Mouse (Mus musculus) cerebellum, postnatal 36 days (tissue): ENCODE data around the gene Tmem220.

ENCODE experiments used
- DNase-seq, 2 experiments: peaks; one replicate each; pipeline ENCODE4 v3.0.0; 2021 to 2022; ENCODE audit warnings: mixed read lengths in 2 of 2

Gene Tmem220

DNA sequence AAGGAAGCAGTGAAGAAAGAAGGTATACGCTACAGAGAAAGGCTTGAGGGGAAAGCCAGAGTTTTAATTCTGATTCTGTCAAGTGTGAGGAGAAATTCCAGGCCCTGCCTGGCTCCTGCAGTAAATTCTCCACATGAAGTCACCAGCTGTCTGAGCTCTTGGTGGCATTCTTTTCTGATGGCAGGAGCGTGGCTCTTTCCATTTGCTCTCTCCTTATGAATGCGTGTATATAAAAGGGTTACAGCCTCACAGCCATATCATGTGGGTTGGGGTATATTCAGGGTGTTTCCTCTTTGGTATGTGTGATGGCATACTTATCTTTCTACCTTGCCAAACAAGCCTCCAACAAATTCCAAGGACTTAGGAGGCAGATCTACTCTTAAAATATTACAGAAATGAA is 37.8 kb downstream of the Tmem220 start:
- no peak for DNase-seq

DNA sequence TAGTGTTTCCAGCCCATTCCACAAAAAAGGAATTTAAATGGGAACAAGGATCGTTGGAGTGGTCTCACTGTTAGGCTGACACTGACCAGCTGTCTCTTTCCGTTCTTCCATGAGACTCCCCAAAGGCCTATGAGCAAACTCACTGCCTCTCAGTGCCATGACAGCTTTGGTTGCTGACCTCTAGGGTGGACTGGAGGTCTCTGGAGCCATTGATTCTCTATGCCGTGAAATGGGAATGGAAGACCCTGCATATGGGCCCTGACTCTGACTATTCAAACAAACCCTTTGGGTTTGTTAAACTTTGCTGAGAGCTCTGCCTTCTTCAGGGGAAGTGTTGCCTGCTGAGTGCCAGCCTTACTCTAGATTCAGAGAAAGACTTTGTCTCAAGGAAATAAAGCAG is 42.8 kb downstream of the Tmem220 start:
- no peak for DNase-seq

DNA sequence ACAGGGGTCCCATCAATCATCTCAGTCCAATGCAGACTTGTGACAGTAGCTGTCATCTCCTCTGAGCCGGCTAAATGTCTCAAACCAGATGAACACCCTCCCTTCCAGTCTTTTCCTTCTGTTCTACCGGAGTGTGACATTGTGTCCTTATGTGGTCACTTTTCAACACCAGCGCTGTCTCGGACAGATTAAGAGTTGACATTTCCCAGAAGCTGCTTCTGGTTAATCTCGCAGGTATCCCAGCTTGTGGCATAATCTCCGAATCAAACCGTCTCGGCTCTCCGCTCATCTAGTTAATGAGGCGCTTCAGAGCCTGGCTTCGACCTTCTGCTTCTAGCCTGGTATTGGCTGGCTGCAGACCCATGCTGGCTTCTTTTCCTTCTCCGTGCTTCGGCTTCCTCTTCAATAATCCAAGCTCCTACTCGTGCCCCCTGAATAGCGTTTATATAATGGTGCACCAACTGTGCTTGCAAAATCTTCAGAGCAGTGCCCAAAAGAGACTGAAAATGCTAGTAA is 47.7 kb downstream of the Tmem220 start:
- no peak for DNase-seq

DNA sequence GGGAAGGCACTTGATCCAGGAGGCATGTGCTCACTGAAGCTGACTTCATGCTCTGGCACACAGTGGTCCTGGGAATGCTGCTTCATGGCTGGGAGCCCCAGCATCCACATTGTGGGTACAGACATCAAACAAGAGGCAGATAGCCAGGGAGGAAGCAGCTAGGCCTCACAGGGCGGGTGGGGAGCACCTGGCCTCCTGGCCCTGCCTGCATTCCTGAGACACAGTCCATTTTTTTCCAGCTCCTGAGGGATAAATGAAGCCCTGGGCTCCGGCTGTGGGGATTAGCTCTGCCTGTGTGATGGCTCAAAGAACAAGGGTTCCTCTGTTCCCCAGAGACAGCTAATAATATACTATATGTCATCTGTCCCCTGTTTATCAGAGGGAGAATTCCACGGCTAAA is 50.1 kb downstream of the Tmem220 start:
- no peak for DNase-seq

DNA sequence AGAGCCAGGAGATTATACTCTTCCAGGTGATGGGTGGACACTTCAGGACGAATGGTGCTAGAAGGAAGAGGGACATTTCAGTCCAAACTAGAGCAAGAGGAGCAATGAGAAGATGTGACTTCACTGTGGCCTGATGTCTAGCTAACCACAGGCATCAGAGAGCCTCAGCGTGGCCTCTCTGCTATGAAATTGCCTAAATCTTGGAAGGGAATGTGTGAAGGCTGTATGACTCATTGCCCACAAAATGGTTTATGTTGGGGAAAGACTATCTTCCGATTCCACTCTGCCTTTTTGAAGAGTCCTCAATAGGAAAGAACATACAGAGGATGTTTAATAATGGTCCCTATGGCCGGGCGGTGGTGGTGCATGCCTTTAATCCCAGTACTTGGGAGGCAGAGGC is 51.8 kb downstream of the Tmem220 start:
- no peak for DNase-seq

DNA sequence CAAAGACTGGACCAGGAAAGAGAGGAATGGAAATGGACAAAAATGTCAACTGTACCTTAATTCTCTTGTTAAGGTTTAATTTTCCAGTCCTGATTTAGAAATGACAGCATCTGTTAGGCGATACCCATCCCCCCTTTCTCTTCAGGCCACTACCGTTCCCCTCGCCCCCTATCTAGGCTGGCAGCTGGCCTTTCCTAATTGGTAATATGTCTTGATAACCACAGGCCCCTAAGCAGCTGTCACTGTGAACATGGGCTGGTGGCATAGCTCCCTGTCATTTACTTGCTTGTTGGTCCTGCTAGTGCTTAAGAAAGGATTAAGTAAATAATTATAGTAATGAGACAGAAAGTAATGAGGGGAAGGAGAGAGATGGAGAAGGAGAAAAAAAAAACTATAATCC is 52.5 kb downstream of the Tmem220 start:
- no peak for DNase-seq

DNA sequence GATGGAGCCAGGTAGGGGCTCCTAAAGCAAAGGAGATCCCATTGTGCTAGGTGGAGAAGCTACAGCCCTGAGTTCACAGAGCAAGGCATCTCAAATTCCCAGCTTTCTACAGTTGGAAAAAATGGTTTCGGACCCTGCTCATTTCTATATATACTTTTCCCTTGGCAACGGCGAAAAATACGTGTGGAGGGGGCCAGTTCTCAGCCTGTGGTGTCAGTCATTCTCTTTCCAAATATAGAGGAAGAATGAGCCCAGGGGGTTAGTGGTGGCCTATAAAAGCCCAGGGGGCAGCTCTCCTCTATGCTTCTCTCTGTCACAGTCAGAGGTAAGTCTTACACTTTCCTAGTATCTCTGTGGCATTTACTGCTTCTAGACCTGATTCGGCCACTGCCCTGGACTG is 53.0 kb downstream of the Tmem220 start, which contains the start of gene Myh3:
Myh3 (plus strand) TSS at position 301 of the 400 bp plus-strand sequence.
- no peak for DNase-seq

DNA sequence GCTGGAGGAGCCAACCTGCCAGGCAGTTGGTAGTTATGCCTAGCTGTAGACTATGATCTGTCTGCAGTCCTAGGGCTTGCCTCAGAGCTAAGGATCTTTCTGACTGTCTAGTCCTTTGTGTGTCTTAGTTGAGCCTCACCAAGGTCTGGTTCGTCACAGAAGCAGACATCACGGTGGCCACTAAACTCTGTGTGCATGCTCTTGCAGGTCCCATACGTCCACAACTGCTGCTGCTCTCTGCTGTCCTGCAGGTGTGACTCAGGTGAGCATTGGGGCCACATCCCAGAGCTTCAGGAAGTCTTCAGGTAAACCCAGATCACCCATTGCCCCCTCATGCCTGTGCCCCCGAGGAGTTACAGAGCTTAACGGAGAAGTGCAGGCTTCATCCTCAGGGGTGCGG is 53.9 kb downstream of the Tmem220 start:
- DNase-seq = no peak

DNA sequence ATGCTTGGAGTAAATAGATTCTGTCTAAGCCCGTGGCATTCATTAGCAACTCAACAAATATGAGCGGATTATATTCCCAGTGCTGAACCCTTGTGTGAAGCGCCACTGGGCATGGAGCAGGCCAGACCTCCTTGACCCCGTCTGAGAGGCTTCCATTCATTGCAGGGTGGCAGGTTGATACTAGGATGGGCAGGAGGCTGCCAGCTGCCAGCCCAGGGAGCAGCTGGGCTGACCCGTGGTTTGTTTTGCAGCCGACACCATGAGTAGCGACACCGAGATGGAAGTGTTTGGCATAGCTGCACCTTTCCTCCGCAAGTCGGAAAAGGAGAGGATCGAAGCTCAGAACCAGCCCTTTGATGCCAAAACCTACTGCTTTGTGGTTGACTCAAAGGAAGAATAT is 54.8 kb downstream of the Tmem220 start:
- no peak for DNase-seq

DNA sequence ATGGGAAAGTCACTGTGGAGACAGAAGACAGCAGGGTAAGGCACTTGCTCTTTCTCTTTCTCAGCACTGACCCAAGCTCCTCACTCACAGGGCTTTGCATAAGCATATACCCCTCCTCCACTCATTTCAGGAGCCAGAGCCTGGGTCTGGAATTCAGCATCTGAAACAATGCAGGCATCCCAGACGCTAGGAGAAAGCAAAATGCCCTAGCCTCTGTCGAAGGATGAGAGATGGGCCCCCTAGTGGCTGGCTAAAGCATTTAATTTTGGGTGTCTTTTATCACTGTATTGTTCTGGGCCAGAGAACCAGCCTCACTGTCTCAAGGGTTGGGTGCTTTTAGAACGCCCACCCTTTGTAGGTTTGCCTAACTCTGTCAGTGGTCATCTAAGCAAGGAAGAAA is 55.2 kb downstream of the Tmem220 start:
- peak; percentile 63 to 65 for DNase-seq

DNA sequence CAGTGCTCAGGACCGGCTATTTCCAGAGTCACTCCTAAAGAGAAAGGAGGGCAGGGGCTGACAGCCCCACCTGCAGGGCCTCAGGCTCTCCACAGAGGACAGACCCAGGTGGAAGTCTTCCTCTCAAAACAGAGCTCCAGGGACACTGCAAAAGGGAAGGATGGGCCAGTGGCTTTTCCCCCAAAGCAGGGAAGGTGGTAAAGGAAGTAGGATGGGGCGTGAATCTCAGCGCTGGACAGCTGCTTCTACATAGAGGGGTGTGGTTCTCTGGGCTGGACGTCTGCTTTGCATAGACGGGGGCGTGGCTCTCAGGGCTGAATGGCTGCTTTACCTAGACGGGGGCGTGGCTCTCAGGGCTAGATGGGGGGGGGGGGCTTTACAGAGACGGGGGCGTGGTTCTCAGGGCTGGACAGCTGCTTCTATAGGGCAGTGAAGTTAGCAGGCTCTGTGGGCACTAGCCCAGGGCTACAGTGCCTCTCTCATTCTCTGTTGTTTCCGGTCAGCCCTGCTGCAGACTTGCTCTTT is 56.2 kb downstream of the Tmem220 start:
- no peak for DNase-seq

DNA sequence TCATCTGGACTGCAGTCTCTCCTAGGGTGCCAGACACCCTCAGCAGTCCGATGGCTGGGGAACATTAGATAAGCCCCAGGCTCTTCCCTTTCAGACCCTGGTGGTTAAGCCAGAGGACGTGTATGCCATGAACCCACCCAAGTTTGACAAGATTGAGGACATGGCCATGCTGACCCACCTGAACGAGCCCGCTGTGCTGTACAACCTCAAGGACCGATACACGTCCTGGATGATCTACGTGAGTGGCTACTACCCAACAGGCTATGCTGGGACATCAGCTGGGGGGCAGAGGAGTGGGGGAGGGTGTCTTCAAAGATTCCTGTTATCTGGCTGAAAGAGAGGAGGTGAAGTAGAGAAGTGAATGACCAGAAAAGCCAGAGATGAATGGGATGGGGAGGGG is 57.2 kb downstream of the Tmem220 start:
- DNase-seq = no peak

DNA sequence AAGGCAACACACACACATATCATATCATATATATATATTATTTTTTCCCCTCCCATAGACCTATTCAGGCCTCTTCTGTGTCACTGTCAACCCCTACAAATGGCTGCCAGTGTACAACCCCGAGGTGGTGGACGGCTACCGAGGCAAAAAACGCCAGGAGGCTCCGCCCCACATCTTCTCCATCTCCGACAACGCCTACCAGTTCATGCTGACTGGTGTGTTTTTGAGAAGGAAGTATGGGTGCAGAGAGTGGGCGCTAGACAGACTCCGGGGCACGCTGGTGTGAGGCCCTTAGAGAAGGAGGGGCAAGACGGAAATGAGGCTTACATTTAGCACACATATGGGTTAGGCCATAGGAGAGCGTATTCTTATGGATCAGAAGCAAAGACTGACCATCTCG is 57.8 kb downstream of the Tmem220 start:
- DNase-seq = no peak

DNA sequence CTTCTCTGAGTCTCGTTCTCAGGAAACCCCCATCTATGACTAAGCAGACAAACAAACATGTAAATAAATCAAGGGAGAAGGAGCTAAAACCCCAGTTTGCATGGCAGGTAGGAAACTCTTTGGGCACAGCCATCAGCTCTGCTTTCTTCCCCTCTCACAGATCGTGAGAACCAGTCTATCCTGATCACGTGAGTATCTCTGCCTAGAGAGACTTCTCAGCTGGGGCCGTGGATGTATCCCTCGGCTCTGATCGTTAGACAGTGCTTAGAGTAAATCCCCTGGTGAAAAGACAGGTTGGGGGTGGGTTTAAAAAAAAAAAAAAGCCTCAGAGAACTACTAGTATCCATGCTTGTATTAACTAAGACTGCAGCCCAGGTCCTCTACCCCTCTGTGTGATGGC is 58.3 kb downstream of the Tmem220 start:
- DNase-seq = no peak

DNA sequence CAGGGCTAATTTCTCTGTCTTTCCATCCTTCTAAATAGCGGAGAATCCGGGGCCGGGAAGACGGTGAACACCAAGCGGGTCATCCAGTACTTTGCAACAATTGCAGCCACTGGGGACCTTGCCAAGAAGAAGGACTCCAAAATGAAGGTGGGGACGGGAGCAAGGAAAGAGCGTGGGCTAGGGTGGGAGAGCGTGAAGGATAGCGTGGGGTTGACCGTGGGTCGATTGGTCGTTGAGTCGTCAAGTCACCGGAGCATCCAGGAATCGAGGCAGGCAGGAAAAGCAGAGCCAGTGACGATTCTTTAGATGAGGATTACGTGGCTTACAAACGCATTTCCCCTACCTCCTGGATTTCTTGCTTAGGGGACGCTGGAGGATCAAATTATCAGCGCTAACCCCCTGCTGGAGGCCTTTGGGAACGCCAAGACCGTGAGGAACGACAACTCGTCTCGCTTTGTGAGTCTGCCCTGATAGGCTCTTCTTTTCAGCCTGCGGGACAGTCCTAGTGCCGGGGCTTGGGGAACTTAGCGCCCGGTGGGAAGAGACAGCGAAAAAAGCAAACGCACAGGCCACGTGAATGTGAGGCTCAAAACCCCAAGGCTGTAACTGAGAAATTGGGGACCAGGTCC is 58.9 kb downstream of the Tmem220 start:
- no peak for DNase-seq
